ENCODE assay signal across 15 mouse cellular contexts in genomic region chr2:94468196-94468725, GRCm38 (mm10).
"Had no signal": no experiment of that assay in that cellular context is flagged by ENCODE, and none has a peak within 500 bp of the region (broad histone marks: within the 10 kb centered on the region; RNA-seq: fewer than 3 reads in every experiment).

No protein-coding gene starts in this region.

- H3K27me3 ChIP-seq: neural tube, embryonic 13.5 days; stomach, embryonic 15.5 days had no signal

- DNase-seq: layer of hippocampus, adult 9-11 months; layer of hippocampus, postnatal 36 days; lung, embryonic 14.5 days; lung, postnatal 10 days; lung, postnatal 4 days; midbrain, embryonic 14.5 days; retina, postnatal 1 day; right cerebral cortex, postnatal 4 days; thymus, postnatal 36 days had no signal

- H3K4me3 ChIP-seq: limb, embryonic 15.5 days; liver, embryonic 12.5 days; midbrain, embryonic 10.5 days; neural tube, embryonic 13.5 days; stomach, embryonic 15.5 days had no signal

- H3K36me3 ChIP-seq: limb, embryonic 15.5 days; liver, embryonic 12.5 days; midbrain, embryonic 10.5 days; neural tube, embryonic 13.5 days; stomach, embryonic 15.5 days had no signal

- H3K4me2 ChIP-seq: limb, embryonic 15.5 days; liver, embryonic 12.5 days; lung, embryonic 14.5 days; neural tube, embryonic 13.5 days; stomach, embryonic 15.5 days had no signal

- ATAC-seq: liver, embryonic 12.5 days had no signal

- H3K9ac ChIP-seq: limb, embryonic 15.5 days; liver, embryonic 12.5 days; lung, embryonic 14.5 days; neural tube, embryonic 13.5 days; stomach, embryonic 15.5 days had no signal

- H3K4me1 ChIP-seq: limb, embryonic 15.5 days; liver, embryonic 12.5 days; midbrain, embryonic 10.5 days; neural tube, embryonic 13.5 days; stomach, embryonic 15.5 days had no signal

- H3K9me3 ChIP-seq: limb, embryonic 15.5 days; liver, embryonic 12.5 days; midbrain, embryonic 10.5 days; neural tube, embryonic 13.5 days; stomach, embryonic 15.5 days had no signal

- H3K27ac ChIP-seq: kidney, postnatal 0 days; limb, embryonic 15.5 days; liver, embryonic 12.5 days; midbrain, embryonic 10.5 days; neural tube, embryonic 13.5 days; stomach, embryonic 15.5 days had no signal
